Mouse (Mus musculus) stomach, embryonic 16.5 days (tissue): ENCODE data around the gene Gna15. TPM values are rescaled to one million over a fixed set of nuclear protein-coding genes. Genes with fewer than 3 reads are reported as not detected.

Experiments used
- ATAC-seq: fragments of 200-750 bp; cut with Nextera tagmentation; 2 replicates; pipeline ENCODE4 v1.8.0; 2017; ENCODE audit warnings: moderate number of reproducible peaks, moderate TSS enrichment; ENCODE audit not compliant: insufficient read depth, low FRiP score
- H3K27ac ChIP-seq: fragments of 300-500 bp; sonication (generic); 2 replicates; pipeline ENCODE4 v1.5.1; 2014; ENCODE audit warnings: low read length
- H3K27me3 ChIP-seq: fragments of 300-500 bp; sonication (generic); 2 replicates; pipeline ENCODE4 v1.6.1; 2014; ENCODE audit warnings: low read length, control low read depth, mixed read lengths; ENCODE audit not compliant: control insufficient read depth, insufficient read depth
- H3K36me3 ChIP-seq: fragments of 300-500 bp; sonication (generic); 2 replicates; pipeline ENCODE4 v1.6.1; 2014; ENCODE audit warnings: low read length; ENCODE audit not compliant: control insufficient read depth, insufficient read depth
- H3K4me1 ChIP-seq: fragments of 300-500 bp; sonication (generic); 2 replicates; pipeline ENCODE4 v1.6.1; 2014; ENCODE audit warnings: low read length, control low read depth, mixed read lengths; ENCODE audit not compliant: control insufficient read depth, insufficient read depth
- H3K4me2 ChIP-seq: fragments of 300-500 bp; sonication (generic); 2 replicates; pipeline ENCODE4 v1.6.1; 2014; ENCODE audit warnings: low read depth, low read length, mixed read lengths
- H3K4me3 ChIP-seq: fragments of 300-500 bp; sonication (generic); replicated peaks from 2 replicates; pipeline ENCODE4 v1.5.1; 2014; ENCODE audit warnings: mild to moderate bottlenecking, low read length
- H3K9ac ChIP-seq: fragments of 300-500 bp; sonication (generic); 2 replicates; pipeline ENCODE4 v1.6.1; 2014; ENCODE audit warnings: low read length
- H3K9me3 ChIP-seq: fragments of 300-500 bp; sonication (generic); replicated peaks from 2 replicates; pipeline ENCODE4 v1.6.1; 2016; ENCODE audit warnings: low read length, control low read depth; ENCODE audit not compliant: control insufficient read depth
- WGBS: fragments of 180-500 bp; shearing (Covaris S2); extraction: QIAGEN DNeasy Blood & Tissue Kit; methylation state at CpG from one replicate; pipeline ENCODE4 v1.1.7; 2014; 5-methylcytosine and 5-hydroxymethylcytosine counted together
- polyA plus RNA-seq: library from polyadenylated mRNA; unstranded; fragments of >200 nt; fragmentation: Nextera tagmentation; extraction: Ambion mirVana; gene quantifications from 2 replicates; pipeline ENCODE4 v1.2.1, GENCODE M21; 2015

Gene Gna15
- polyA plus RNA-seq, 1 experiment from 2014 or later = 9.0 TPM

- Histone ChIP-seq H3K9me3 (no peaks in the 10 kb centered on the region), H3K4me2 (no peak overlapping the region), H3K4me1 (0 out of 2 replicates have a peak, but pooled peaks cover 3% of the 10 kb centered on the region), H3K27ac (no peak overlapping the region), H3K9ac (no peak overlapping the region), H3K4me3 (no peak overlapping the region), H3K36me3 (peaks cover 8% of the 10 kb centered on the region), H3K27me3 (peaks cover 22% of the 10 kb centered on the region)
- no peak for ATAC-seq
- 64% methylated on average over 6 of the region's 6 CpGs for WGBS
These were observed 39.5 kb downstream of the Gna15 start for GRCm38 (mm10) chr10:81484441-81485059.

GRCm38 (mm10) chr10:81483983-81484382, 40.0 kb downstream of the Gna15 start:
- no peak overlapping the region for H3K4me3 ChIP-seq
- H3K27ac ChIP-seq = no peak overlapping the region
- H3K4me1 ChIP-seq = 0 out of 2 replicates have a peak, but pooled peaks cover 3% of the 10 kb centered on the region
- no peak overlapping the region for H3K9ac ChIP-seq
- no peak overlapping the region for H3K4me2 ChIP-seq
- H3K27me3 ChIP-seq = peaks cover 22% of the 10 kb centered on the region
- H3K36me3 ChIP-seq = peaks cover 3% of the 10 kb centered on the region
- ATAC-seq = no peak
- no peaks in the 10 kb centered on the region for H3K9me3 ChIP-seq
- WGBS = 18% methylated on average over 9 of the region's 9 CpGs

- H3K27ac ChIP-seq = no peak within 1 kb of the TSS
- no peaks in the 10 kb centered on the region for H3K9me3 ChIP-seq
- peak within 1 kb of the TSS; percentile 51 for H3K4me3 ChIP-seq
- WGBS = 2% methylated on average over 29 of the region's 36 CpGs
- H3K9ac ChIP-seq = peak within 1 kb of the TSS; percentile 70
- 0 out of 2 replicates have a peak, but pooled peaks cover 3% of the 10 kb centered on the region for H3K4me1 ChIP-seq
- peak within 1 kb of the TSS; percentile 80 for H3K4me2 ChIP-seq
- ATAC-seq = peak; percentile 51; the same call in 1 of the 2 replicates
- H3K27me3 ChIP-seq = peaks cover 22% of the 10 kb centered on the region
- peaks cover 3% of the 10 kb centered on the region for H3K36me3 ChIP-seq
These were observed 41.5 kb downstream of the Gna15 start, which contains the start of gene Celf5 for GRCm38 (mm10) chr10:81482533-81482889. TSS of gene Celf5 (minus strand) at chr10:81482709.

- Histone ChIP-seq H3K4me3 (peak overlapping the region; percentile 51), H3K36me3 (no peaks in the 10 kb centered on the region; the same call in 1 of the 2 replicates), H3K9ac (peak overlapping the region; percentile 70), H3K4me1 (0 out of 2 replicates have a peak, but pooled peaks cover 3% of the 10 kb centered on the region), H3K27ac (no peak overlapping the region), H3K9me3 (no peaks in the 10 kb centered on the region), H3K4me2 (peak overlapping the region; percentile 80), H3K27me3 (peaks cover 22% of the 10 kb centered on the region)
- peak; percentile 11; the same call in 1 of the 2 replicates for ATAC-seq
- 6% methylated on average over 35 of the region's 35 CpGs for WGBS
These were observed 42.2 kb downstream of the Gna15 start for GRCm38 (mm10) chr10:81481605-81482532.

- H3K36me3 ChIP-seq = no peaks in the 10 kb centered on the region
- ATAC-seq = no peak
- peaks cover 4% of the 10 kb centered on the region; the same call in 1 of the 2 replicates for H3K9me3 ChIP-seq
- H3K27ac ChIP-seq = no peak overlapping the region
- H3K4me3 ChIP-seq = no peak overlapping the region
- no peak overlapping the region for H3K9ac ChIP-seq
- no peak overlapping the region for H3K4me2 ChIP-seq
- WGBS = 74% methylated on average over 10 of the region's 10 CpGs
- H3K4me1 ChIP-seq = no peaks in the 10 kb centered on the region
- H3K27me3 ChIP-seq = peaks cover 38% of the 10 kb centered on the region
These were observed 49.6 kb downstream of the Gna15 start for GRCm38 (mm10) chr10:81474461-81474860.

- peaks cover 4% of the 10 kb centered on the region; the same call in 1 of the 2 replicates for H3K9me3 ChIP-seq
- H3K4me2 ChIP-seq = no peak overlapping the region
- ATAC-seq = no peak
- no peak overlapping the region for H3K9ac ChIP-seq
- no peaks in the 10 kb centered on the region for H3K36me3 ChIP-seq
- WGBS = under 1% methylated on average over 21 of the region's 22 CpGs
- H3K4me3 ChIP-seq = no peak overlapping the region
- H3K27me3 ChIP-seq = peaks cover 38% of the 10 kb centered on the region
- no peaks in the 10 kb centered on the region for H3K4me1 ChIP-seq
- H3K27ac ChIP-seq = no peak overlapping the region
These were observed 51.0 kb downstream of the Gna15 start for GRCm38 (mm10) chr10:81473003-81473451.

- no peak overlapping the region for H3K9ac ChIP-seq
- H3K36me3 ChIP-seq = no peaks in the 10 kb centered on the region
- no peaks in the 10 kb centered on the region for H3K4me1 ChIP-seq
- no peak overlapping the region for H3K4me3 ChIP-seq
- H3K27me3 ChIP-seq = peaks cover 38% of the 10 kb centered on the region
- WGBS = 9% methylated on average over 18 of the region's 18 CpGs
- no peak for ATAC-seq
- peaks cover 4% of the 10 kb centered on the region; the same call in 1 of the 2 replicates for H3K9me3 ChIP-seq
- no peak overlapping the region for H3K4me2 ChIP-seq
- no peak overlapping the region for H3K27ac ChIP-seq
These were observed 51.5 kb downstream of the Gna15 start for GRCm38 (mm10) chr10:81472403-81473002.

- no peak overlapping the region for H3K9ac ChIP-seq
- no peak overlapping the region for H3K4me3 ChIP-seq
- peaks cover 4% of the 10 kb centered on the region; the same call in 1 of the 2 replicates for H3K9me3 ChIP-seq
- no peaks in the 10 kb centered on the region for H3K36me3 ChIP-seq
- H3K27ac ChIP-seq = no peak overlapping the region
- ATAC-seq = no peak
- peaks cover 36% of the 10 kb centered on the region for H3K27me3 ChIP-seq
- H3K4me2 ChIP-seq = no peak overlapping the region
- H3K4me1 ChIP-seq = no peaks in the 10 kb centered on the region
- 45% methylated on average over 18 of the region's 18 CpGs for WGBS
These were observed 53.6 kb downstream of the Gna15 start for GRCm38 (mm10) chr10:81470454-81470853.
